Mouse (Mus musculus): ENCODE measurements around the gene Abcb9. TPM values are rescaled to one million over a fixed set of nuclear protein-coding genes. Genes with fewer than 3 reads are reported as not detected.
A peak's percentile ranks its signal among the peaks of the same experiment; 100 is the strongest.

Abcb9 gene
- polyA plus RNA-seq, 1 experiment from 2014 or later = 1.1 TPM

DNA sequence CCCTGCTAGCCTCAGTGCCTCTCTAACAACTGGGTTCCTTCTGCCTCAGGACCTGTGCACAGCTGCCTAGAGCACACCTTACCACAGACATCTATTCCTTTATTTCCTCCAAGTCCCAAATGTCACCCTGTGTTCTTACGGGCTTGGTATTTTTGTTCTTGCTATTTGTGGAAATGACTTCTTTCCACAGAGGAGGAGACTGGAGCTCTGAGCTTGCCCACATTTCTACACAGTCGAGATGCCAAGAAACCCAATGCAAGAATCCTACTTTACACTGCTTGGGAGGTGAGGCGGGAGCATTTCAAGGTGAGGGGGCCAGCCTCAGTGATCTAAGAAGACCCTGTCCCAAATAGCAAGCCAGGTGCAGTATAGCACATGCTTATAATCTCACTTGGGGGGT, 10.1 kb downstream of the Abcb9 start:
- H3K27me3 ChIP-seq (ENCODE audit: control insufficient read depth, insufficient read depth, low read length) = peaks cover 2% of the 10 kb centered on the region
- H3K9me3 ChIP-seq (replicated peaks; ENCODE audit: control insufficient read depth, low read length) = no peaks in the 10 kb centered on the region
- H3K27ac ChIP-seq (ENCODE audit: low read depth, low read length) = no peak overlapping the region
- no peak overlapping the region for H3K4me2 ChIP-seq
- no peak overlapping the region for H3K9ac ChIP-seq (ENCODE audit: low read depth, low read length)
- no peak overlapping the region for H3K4me3 ChIP-seq (ENCODE audit: low read depth, low read length)
- WGBS (ENCODE audit: insufficient replicate concordance) = 70% methylated on average over 3 of the region's 3 CpGs
- H3K4me1 ChIP-seq (ENCODE audit: control insufficient read depth, insufficient read depth, low read length) = peaks cover 2% of the 10 kb centered on the region
- no peak for ATAC-seq (replicated peaks; ENCODE audit: insufficient number of reproducible peaks, low FRiP score, low TSS enrichment)
- no peaks in the 10 kb centered on the region for H3K36me3 ChIP-seq (ENCODE audit: control insufficient read depth, insufficient read depth, low read length)

DNA sequence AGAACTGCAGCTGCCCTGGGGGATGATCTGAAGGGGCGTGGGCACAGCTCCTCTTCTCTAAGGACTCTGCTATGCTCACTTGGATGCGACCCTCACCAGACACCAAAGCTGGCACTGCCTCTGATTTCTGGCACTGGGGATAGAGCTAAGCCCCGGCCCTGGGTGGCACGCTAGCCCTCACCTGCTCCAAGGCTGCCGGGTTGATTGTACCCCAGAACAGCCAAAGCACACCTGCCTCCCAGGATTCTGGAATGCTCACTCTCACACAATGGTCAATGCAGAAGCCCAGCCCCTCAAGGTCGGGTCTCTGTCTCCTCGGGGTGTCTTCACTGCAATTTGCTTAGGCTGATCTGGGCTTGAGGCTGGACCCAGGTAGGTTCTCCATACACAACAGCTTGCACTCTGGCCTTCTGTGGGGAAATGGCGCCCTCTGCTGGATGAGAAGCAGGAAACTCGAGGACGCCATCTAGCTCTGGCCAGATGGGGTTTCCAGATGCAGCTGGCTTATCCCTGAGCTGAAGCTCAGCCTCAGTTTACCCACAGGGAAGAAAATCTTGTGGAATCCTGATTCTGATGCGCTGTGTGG, 10.9 kb downstream of the Abcb9 start:
- H3K27ac ChIP-seq (ENCODE audit: low read depth, low read length) = no peak overlapping the region
- WGBS (ENCODE audit: insufficient replicate concordance) = 36% methylated on average over 11 of the region's 11 CpGs
- no peak for ATAC-seq (replicated peaks; ENCODE audit: insufficient number of reproducible peaks, low FRiP score, low TSS enrichment)

DNA sequence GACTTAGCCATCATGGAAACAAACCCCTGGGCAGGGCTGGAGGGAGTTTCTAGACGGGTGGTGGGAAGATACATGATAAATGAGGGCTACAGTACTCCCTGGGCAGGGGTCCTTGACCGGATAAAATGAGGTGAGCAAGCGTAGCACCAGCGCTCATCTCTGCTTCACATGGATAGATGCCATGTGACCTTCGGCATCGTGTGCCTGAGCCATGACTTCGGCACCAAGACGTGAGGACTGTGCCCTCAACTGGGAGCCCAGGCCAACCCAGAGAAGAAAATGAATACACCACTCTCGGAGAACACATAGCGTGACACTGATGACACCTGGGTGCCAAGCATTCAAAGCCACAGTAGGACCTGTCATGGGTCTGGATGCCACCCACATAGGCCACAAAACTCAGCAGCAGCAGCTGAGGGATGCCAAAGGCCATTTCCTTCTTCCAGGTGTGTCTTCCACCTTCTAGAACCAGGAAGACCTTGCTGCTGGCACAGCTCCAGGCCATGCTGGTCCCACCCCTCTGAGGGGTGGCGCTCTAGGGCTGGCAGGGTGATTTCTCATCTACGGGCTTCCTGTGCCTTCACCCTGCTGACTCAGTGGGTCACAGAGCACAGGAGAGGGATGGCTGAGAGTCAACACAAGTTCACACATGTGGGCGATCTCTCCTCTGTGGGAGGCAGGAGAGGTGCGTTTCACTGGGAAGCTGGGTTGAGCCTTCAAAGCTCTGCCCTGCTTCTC, 11.6 kb downstream of the Abcb9 start:
- Histone ChIP-seq H3K4me1 (ENCODE audit: control insufficient read depth, insufficient read depth, low read length) (peaks cover 6% of the 10 kb centered on the region), H3K9me3 (replicated peaks; ENCODE audit: control insufficient read depth, low read length) (no peaks in the 10 kb centered on the region), H3K36me3 (ENCODE audit: control insufficient read depth, insufficient read depth, low read length) (no peaks in the 10 kb centered on the region), H3K27ac (ENCODE audit: low read depth, low read length) (no peak overlapping the region), H3K4me2 (no peak overlapping the region), H3K27me3 (ENCODE audit: control insufficient read depth, insufficient read depth, low read length) (peaks cover 2% of the 10 kb centered on the region; the same call in 1 of the 2 replicates), H3K4me3 (ENCODE audit: low read depth, low read length) (no peak overlapping the region), H3K9ac (ENCODE audit: low read depth, low read length) (no peak overlapping the region)
- WGBS (ENCODE audit: insufficient replicate concordance) = 79% methylated on average over 14 of the region's 14 CpGs
- ATAC-seq (replicated peaks; ENCODE audit: insufficient number of reproducible peaks, low FRiP score, low TSS enrichment) = no peak

More for the DNA sequence above, 10.9 kb downstream of the Abcb9 start:
- Histone ChIP-seq H3K27me3 (ENCODE audit: control insufficient read depth, insufficient read depth, low read length) (peaks cover 2% of the 10 kb centered on the region; the same call in 1 of the 2 replicates), H3K4me3 (ENCODE audit: low read depth, low read length) (no peak overlapping the region), H3K36me3 (ENCODE audit: control insufficient read depth, insufficient read depth, low read length) (no peaks in the 10 kb centered on the region), H3K4me1 (ENCODE audit: control insufficient read depth, insufficient read depth, low read length) (peaks cover 6% of the 10 kb centered on the region), H3K9ac (ENCODE audit: low read depth, low read length) (no peak overlapping the region), H3K9me3 (replicated peaks; ENCODE audit: control insufficient read depth, low read length) (no peaks in the 10 kb centered on the region), H3K4me2 (no peak overlapping the region)

DNA sequence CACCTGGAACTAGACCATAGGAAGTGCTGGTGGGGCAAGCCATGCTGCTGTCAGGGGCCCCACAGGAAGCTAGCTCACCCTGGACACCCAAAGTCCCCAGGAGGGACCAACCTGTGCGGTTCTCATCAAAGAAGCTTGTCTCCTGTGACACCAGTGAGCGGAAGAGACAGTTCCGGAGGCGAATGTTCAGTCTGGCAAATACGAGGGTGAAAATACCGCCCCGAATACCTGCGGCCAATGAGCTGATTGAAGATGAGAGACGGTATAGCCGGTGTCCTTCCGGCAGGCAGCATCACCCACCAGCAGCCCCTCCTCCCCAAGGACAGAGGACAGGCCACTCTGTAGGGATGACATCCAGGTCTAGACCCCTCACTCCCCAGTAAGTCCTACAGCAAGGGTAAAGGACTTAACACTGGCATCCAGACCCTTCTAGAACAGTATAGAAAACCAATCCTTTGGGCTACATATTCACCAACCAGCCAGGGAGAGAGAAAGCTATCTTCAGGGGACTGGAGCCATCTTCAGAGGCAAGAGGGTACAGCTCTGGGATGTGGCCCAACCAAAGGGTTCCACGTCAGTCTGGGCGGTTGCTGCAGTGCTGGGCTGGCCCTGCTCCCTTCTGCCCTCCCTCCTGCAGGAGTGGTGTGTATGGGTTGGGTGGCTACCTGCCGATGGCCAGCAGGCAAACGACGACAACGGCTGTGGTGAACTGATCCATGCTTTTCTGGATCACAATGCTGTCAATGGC, 12.5 kb downstream of the Abcb9 start:
- Histone ChIP-seq H3K9ac (ENCODE audit: low read depth, low read length) (no peak overlapping the region), H3K36me3 (ENCODE audit: control insufficient read depth, insufficient read depth, low read length) (no peaks in the 10 kb centered on the region), H3K4me1 (ENCODE audit: control insufficient read depth, insufficient read depth, low read length) (peaks cover 6% of the 10 kb centered on the region), H3K27me3 (ENCODE audit: control insufficient read depth, insufficient read depth, low read length) (peaks cover 2% of the 10 kb centered on the region; the same call in 1 of the 2 replicates), H3K4me3 (ENCODE audit: low read depth, low read length) (no peak overlapping the region), H3K27ac (ENCODE audit: low read depth, low read length) (no peak overlapping the region), H3K9me3 (replicated peaks; ENCODE audit: control insufficient read depth, low read length) (no peaks in the 10 kb centered on the region), H3K4me2 (no peak overlapping the region)
- ATAC-seq (replicated peaks; ENCODE audit: insufficient number of reproducible peaks, low FRiP score, low TSS enrichment) = no peak
- 85% methylated on average over 17 of the region's 17 CpGs for WGBS (ENCODE audit: insufficient replicate concordance)

DNA sequence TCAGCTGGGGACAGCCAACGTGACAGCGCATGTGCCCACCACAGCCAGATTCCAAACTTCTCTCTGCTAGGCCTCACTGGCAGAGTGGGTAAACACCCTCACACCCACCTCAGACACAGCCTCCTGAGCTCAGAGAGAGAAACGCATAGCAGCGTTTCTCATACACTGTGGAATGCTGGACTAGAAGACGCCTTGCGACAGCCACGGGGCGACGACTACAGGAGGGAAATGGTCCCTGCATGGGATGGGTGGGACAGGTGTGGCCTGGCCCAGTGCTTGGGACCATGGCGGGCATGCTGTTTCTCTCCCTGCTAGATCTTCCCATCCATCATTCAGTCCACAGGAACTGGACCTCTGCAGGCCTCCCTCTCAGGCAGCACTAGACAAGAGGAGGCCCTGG, 13.2 kb downstream of the Abcb9 start:
- ATAC-seq (replicated peaks; ENCODE audit: insufficient number of reproducible peaks, low FRiP score, low TSS enrichment) = no peak
- Histone ChIP-seq H3K9ac (ENCODE audit: low read depth, low read length) (no peak overlapping the region), H3K27ac (ENCODE audit: low read depth, low read length) (no peak overlapping the region), H3K9me3 (replicated peaks; ENCODE audit: control insufficient read depth, low read length) (no peaks in the 10 kb centered on the region), H3K4me1 (ENCODE audit: control insufficient read depth, insufficient read depth, low read length) (peaks cover 8% of the 10 kb centered on the region), H3K27me3 (ENCODE audit: control insufficient read depth, insufficient read depth, low read length) (peaks cover 2% of the 10 kb centered on the region; the same call in 1 of the 2 replicates), H3K4me3 (ENCODE audit: low read depth, low read length) (no peak overlapping the region), H3K4me2 (no peak overlapping the region), H3K36me3 (ENCODE audit: control insufficient read depth, insufficient read depth, low read length) (no peaks in the 10 kb centered on the region)
- 75% methylated on average over 10 of the region's 10 CpGs for WGBS (ENCODE audit: insufficient replicate concordance)

DNA sequence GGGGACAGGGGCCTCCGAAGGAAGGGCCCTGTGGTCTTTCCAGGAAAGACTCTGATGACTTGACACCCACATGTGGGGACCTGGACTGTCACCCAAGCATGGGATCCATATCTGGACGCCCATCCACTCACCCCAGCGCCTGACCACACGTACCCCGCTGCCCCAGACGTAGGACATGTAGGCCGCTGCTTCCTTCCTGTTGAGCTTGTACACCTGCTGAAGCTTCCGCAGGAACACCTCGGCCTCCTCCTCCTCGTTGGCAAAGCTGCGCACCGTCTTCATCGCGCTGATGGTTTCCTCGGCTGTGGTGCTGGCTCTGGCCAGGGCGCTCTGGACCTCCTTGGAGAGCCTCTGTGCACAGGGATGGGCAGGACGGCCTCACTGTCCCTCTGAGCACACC, 15.7 kb downstream of the Abcb9 start:
- Histone ChIP-seq H3K4me2 (no peak overlapping the region), H3K9me3 (replicated peaks; ENCODE audit: control insufficient read depth, low read length) (no peaks in the 10 kb centered on the region), H3K9ac (ENCODE audit: low read depth, low read length) (0 out of 2 replicates have a peak overlapping the region, but pooled peaks have one; percentile 7), H3K4me3 (ENCODE audit: low read depth, low read length) (no peak overlapping the region), H3K4me1 (ENCODE audit: control insufficient read depth, insufficient read depth, low read length) (peaks cover 23% of the 10 kb centered on the region), H3K27me3 (ENCODE audit: control insufficient read depth, insufficient read depth, low read length) (peaks cover 2% of the 10 kb centered on the region; the same call in 1 of the 2 replicates), H3K36me3 (ENCODE audit: control insufficient read depth, insufficient read depth, low read length) (no peaks in the 10 kb centered on the region), H3K27ac (ENCODE audit: low read depth, low read length) (no peak overlapping the region)
- WGBS (ENCODE audit: insufficient replicate concordance) = 86% methylated on average over 17 of the region's 17 CpGs
- no peak for ATAC-seq (replicated peaks; ENCODE audit: insufficient number of reproducible peaks, low FRiP score, low TSS enrichment)

DNA sequence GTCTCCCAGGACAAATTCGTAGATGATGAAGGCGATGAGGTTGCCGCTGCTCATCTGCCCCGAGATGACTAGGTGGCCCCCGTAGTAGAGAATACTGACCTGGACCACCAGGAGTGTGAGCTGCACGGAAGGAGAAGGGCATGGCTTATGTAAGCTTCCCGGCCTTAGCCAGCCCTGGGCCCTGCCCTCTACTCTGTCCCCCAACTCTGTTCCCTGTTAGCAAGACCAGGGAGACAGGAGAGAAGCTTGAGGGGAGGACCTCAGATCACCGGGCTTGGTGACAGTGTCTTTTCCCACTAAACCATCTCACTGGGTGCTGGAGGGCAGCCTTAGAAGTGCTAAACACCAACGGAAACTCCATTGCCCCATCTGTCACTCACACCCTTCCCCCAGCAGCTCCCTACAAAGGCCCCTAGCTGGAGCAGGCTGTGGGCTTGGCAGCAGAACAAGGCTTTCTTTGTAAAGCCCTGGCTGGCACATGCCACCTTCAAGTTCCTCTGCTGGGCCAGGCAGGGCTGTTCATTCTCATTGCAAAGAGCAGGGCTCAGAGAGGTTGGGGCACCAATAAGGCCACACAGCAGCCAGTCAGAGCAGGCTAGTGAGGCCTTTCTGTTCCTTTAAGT, 16.7 kb downstream of the Abcb9 start:
- WGBS (ENCODE audit: insufficient replicate concordance) = 55% methylated on average over 9 of the region's 9 CpGs

DNA sequence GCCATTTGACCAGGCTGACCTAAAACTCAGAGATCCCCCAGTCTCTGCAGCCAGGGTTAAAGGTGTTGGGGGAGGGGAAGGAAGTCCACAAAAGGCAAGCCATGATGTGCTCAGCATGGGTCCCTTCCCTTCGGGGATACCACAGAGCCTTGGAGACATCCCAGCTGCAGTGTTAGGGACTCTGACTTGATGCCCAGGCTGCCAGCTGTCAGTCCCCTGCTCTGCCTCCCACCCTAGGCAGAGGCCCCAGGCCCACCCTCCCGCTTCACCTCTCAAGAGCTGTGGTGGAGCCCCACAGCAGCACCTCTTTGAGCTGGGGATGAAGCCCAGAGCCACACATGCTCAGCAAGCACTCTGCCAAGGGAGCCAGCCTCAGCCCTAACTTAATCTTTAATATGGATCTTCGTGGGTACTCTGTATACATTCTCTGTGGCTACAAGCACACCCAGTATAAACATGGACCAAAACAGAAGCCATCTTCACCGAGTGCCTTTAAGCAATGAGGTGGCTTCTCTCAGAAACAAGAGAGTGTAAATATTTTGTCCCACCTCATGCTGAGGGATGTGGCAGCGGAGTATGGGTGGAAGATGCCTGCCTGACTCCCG, 17.6 kb downstream of the Abcb9 start:
- no peaks in the 10 kb centered on the region for H3K9me3 ChIP-seq (replicated peaks; ENCODE audit: control insufficient read depth, low read length)
- H3K9ac ChIP-seq (ENCODE audit: low read depth, low read length) = no peak overlapping the region
- no peaks in the 10 kb centered on the region for H3K36me3 ChIP-seq (ENCODE audit: control insufficient read depth, insufficient read depth, low read length)
- 65% methylated on average over 6 of the region's 6 CpGs for WGBS (ENCODE audit: insufficient replicate concordance)
- peaks cover 31% of the 10 kb centered on the region for H3K4me1 ChIP-seq (ENCODE audit: control insufficient read depth, insufficient read depth, low read length)
- H3K4me2 ChIP-seq = no peak overlapping the region
- H3K27me3 ChIP-seq (ENCODE audit: control insufficient read depth, insufficient read depth, low read length) = no peaks in the 10 kb centered on the region
- H3K4me3 ChIP-seq (ENCODE audit: low read depth, low read length) = no peak overlapping the region
- ATAC-seq (replicated peaks; ENCODE audit: insufficient number of reproducible peaks, low FRiP score, low TSS enrichment) = no peak
- no peak overlapping the region for H3K27ac ChIP-seq (ENCODE audit: low read depth, low read length)

More for the DNA sequence above, 16.7 kb downstream of the Abcb9 start:
- Histone ChIP-seq H3K4me1 (ENCODE audit: control insufficient read depth, insufficient read depth, low read length) (peaks cover 25% of the 10 kb centered on the region), H3K9me3 (replicated peaks; ENCODE audit: control insufficient read depth, low read length) (no peaks in the 10 kb centered on the region), H3K4me3 (ENCODE audit: low read depth, low read length) (no peak overlapping the region), H3K27me3 (ENCODE audit: control insufficient read depth, insufficient read depth, low read length) (peaks cover 2% of the 10 kb centered on the region; the same call in 1 of the 2 replicates), H3K9ac (ENCODE audit: low read depth, low read length) (no peak overlapping the region), H3K27ac (ENCODE audit: low read depth, low read length) (no peak overlapping the region), H3K36me3 (ENCODE audit: control insufficient read depth, insufficient read depth, low read length) (no peaks in the 10 kb centered on the region), H3K4me2 (no peak overlapping the region)
- no peak for ATAC-seq (replicated peaks; ENCODE audit: insufficient number of reproducible peaks, low FRiP score, low TSS enrichment)
